Mouse (Mus musculus) heart, adult 9 months (tissue): Measurements from ENCODE around the gene Olfr1290.

Experiments used
- DNase-seq, 2 experiments: peaks; one replicate each; pipeline ENCODE4 v3.0.0; 2022; ENCODE audit warnings: low spot score in 2 of 2

Olfr1290 gene

DNA sequence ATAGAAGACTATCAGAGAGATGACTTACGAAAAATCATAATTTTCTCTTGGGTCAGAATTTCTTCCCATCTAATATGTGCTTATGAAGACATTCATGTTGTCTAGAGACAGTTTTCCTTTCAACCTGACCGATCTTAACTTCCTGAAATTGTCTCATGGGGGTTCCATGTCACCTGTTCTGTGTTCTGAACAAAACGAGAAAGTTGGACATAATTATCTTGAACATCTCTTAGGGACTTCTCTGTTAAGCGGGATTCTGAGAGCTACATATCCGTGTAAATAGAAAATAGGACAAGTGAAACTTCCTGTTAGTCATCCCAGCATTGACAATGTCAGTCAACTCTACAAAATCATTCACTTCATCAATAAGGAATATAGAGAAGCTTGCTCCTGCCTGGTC, at the start of gene Olfr1290:
Gene Olfr1290, minus strand, starts transcription at position 101 of the 400 bp plus-strand sequence.
- no peak for DNase-seq

DNA sequence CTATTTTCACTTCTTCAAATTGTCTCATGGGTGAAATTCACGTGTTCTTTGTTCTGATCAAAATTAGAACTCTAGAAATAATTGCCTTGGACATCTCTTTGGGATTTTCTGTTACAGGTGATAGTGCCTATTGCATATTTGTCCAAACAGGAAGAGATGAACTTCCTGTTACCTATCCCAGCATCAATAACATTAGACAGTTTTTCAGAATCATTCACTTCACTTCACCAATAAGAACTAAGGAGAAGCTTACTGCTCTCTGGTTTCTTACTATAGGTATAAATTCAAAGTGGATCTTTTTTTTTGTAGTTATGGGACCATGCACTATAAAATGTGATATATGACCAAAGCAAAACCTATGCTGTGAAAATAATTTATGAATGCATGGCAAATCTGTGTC, 46.6 kb upstream of the Olfr1290 start, which contains the start of gene Olfr1294:
Gene Olfr1294, minus strand, starts transcription at position 101 of the 400 bp plus-strand sequence.
- no peak for DNase-seq

GRCm38 (mm10) chr2:111524903-111525302, 31.3 kb upstream of the Olfr1290 start, which contains the start of gene Olfr1293-ps:
Gene Olfr1293-ps (plus strand): TSS chr2:111525203.
- no peak for DNase-seq

- DNase-seq: no peak
Observed at GRCm38 (mm10) chr2:111517451-111517850, 23.8 kb upstream of the Olfr1290 start.

DNA sequence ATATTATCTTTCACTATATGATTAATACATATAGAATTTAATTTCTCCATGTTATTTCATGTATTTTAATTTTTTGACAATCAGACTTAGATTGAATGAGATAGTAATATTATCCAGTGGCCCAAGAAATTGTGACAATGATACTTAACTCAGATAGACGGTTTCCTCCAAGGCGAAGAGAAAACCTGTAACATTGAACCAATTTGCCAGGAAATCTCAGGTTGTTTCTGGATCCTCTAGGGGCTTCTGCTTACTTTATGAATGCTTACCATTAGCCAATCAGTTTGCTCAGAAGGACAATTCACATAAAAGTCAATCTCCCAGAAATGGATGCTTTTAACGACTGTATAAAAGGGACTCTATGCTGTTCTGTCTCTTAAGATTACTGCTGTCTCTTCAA, 3.3 kb upstream of the Olfr1290 start, which contains the start of gene Olfr1291-ps1:
Gene Olfr1291-ps1, plus strand, starts transcription at position 301 of the 400 bp plus-strand sequence.
- no peak for DNase-seq

- no peak for DNase-seq
Observed at GRCm38 (mm10) chr2:111480519-111480918, 13.1 kb downstream of the Olfr1290 start, which contains the start of gene Olfr1289. Gene Olfr1289 (plus strand): TSS chr2:111480819.

DNA sequence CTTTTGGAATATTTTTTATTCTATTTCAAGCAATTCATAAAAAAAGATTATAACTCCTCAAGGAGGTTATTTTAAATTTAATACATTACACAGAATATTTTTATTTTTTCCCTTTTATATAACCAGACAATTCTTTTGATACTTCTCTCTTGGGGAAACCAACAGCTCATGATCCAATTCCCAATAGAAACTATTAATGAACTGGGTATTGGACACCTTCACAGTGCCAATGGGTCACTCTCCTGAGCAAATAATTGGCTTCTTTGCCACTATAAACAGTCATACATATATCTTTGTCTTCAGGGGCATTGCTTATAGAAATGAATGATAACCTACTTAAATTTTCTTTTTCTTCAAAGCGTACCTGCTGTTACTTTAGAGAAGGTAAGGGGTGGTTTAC, 19.8 kb downstream of the Olfr1290 start, which contains the start of gene Olfr1288:
Gene Olfr1288, plus strand, starts transcription at position 301 of the 400 bp plus-strand sequence.
- DNase-seq: no peak

GRCm38 (mm10) chr2:111448842-111449241, 44.8 kb downstream of the Olfr1290 start, which contains the start of gene Olfr1287:
Gene Olfr1287 (plus strand): TSS chr2:111449142.
- DNase-seq: no peak
